Mouse (Mus musculus) cerebellum, adult 2 months (tissue): ENCODE measurements around the gene Chd3.

Source experiments
- CTCF ChIP-seq: fragments of 200-500 bp; IDR thresholded peaks from 2 replicates; pipeline ENCODE4 v1.5.1; 2011; ENCODE audit warnings: low read depth, mild to moderate bottlenecking, control low read depth, low read length, moderate library complexity, borderline replicate concordance; ENCODE audit not compliant: insufficient read depth
- POLR2A ChIP-seq: fragments of 200-500 bp; IDR thresholded peaks from 2 replicates; pipeline ENCODE4 v1.6.1; 2011; ENCODE audit warnings: low read length, control low read depth, borderline replicate concordance; ENCODE audit not compliant: insufficient read depth

- no peak for TF ChIP-seq CTCF
- TF ChIP-seq POLR2A = no peak
These were observed 28.9 kb upstream of the Chd3 start, which contains the start of gene Tmem88 for GRCm38 (mm10) chr11:69398059-69398458.
